Mouse (Mus musculus) skeletal muscle tissue, adult 2 months (tissue): ENCODE measurements at regions not wholly inside any gene's neighbourhood (a gene's known extent, or its start where the extent isn't known, plus 50 kb on each side); places are given as distances from the start of the nearest gene placed in this dataset.

ENCODE experiments used
- DNase-seq: peaks from one replicate; pipeline ENCODE4 v3.0.0-alpha.2; 2012; ENCODE audit warnings: low read depth, low spot score

DNA sequence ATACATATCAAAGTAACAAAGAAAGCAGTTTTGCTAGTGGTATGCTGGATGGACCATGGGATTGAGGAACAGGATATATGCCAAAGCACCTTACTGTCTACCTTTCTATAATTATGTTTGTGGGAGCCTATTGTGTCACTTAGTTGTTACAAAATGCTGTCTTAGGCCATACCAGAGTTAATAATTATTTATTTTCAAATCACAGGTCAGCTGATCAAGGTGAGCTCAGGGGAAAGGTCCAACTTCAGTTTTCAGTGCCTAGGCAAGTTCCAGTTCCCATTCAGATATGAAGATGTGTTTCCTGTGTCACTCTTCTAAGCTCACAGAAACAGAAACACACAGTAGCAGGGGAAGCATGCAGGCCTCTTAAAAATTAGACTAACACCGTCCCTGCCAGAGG is 75.5 kb upstream of the Ell2 start:
- no peak for DNase-seq

DNA sequence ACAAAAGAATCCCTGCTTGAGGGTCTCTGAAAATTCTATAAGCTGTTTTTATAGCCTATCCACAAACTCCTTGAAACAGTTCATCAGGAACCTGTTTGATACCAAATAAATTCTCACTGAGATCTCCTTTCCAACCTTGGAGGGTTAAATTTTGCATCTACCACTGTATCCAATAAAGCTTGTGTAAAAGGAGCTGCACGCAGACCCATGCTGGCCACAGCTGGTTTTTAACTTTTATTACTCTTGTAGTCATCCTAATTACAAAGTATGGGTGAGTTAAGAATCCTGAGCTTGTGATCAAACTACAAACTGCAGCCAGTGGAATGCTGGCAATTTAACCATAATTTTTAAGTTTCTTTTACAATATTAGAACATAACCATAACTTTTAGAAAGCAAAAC is 59.0 kb upstream of the Ell2 start:
- DNase-seq, result no peak

DNA sequence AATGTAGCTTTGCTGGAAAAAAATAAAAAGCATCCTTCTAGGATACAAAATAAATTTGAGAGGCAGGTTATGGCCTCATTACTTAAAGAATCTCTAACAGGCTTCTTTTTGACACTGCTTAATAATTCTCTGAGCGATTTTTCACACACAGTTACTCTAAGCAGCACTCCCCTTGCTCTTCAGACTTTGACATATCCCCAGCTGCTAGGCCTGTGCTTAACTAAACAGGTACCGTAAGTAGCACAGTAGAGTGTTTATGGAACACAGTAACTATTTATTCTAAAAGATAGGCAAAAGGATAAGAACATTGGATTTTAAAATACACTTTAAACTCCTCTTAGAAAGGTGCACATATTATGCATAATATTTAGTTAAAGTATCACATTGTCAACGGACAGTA is 54.6 kb upstream of the Ell2 start:
- no peak for DNase-seq

DNA sequence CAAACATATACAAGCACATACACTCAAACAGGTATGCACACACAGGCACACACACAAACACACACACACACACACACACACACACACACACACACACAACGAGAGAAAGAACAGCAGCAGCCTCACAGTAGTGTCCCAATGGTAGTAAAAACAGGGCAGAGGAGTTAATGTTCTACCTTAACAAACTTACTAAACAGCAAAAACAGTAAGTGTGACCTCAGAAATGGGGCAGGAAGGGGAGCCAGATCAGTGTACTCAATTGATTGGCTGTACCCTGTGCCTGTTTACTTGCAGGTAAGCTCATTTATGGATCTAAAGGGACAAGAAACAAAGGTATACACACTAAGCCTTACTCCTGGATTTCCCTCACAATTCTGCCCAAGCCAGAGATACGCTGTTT is 53.6 kb upstream of the Ell2 start:
- DNase-seq, result no peak
